Mouse (Mus musculus) testis, adult 2 months (tissue): ENCODE results near the gene Ccser2.

Experiments used
- CTCF ChIP-seq: fragments of 200-500 bp; IDR thresholded peaks from 2 replicates; pipeline ENCODE4 v1.5.1; 2012; ENCODE audit warnings: low read depth, mild to moderate bottlenecking, inconsistent platforms, low read length, moderate library complexity; ENCODE audit not compliant: control insufficient read depth, insufficient read depth, insufficient replicate concordance
- POLR2A ChIP-seq: fragments of 200-500 bp; IDR thresholded peaks from 2 replicates; pipeline ENCODE4 v1.6.1; 2012; ENCODE audit warnings: low read depth, mild to moderate bottlenecking, inconsistent platforms, low read length, moderate library complexity; ENCODE audit not compliant: control insufficient read depth

- no peak for TF ChIP-seq CTCF
- no peak for TF ChIP-seq POLR2A
These were observed 36.5 kb downstream of the Ccser2 start for GRCm38 (mm10) chr14:36932038-36932437.
